Mouse (Mus musculus): ENCODE measurements around the gene Kbtbd6.

- no peak for TF ChIP-seq USF1 (IDR thresholded peaks at IDR 0.05; ENCODE audit: low read depth, low read length)
- no peak for TF ChIP-seq CTCF (IDR thresholded peaks at IDR 0.05 in 2 of 3, conservative IDR thresholded peaks at IDR 0.05 in 1 of 3; ENCODE audit: control insufficient read depth in 1 of 3, insufficient read depth in 1 of 3, low read depth in 2 of 3, low read length in 3 of 3, poor library complexity in 1 of 3, severe bottlenecking in 1 of 3)
- TF ChIP-seq E2F4 (IDR thresholded peaks at IDR 0.05; ENCODE audit: borderline replicate concordance, low read depth, low read length) = no peak
- TF ChIP-seq EP300 (IDR thresholded peaks at IDR 0.05; ENCODE audit: low read depth in 1 of 2, low read length in 2 of 2) = peak; percentile 50 to 64
- no peak for TF ChIP-seq MAZ (IDR thresholded peaks at IDR 0.05; ENCODE audit: low read depth, low read length)
- no peak for TF ChIP-seq MXI1 (IDR thresholded peaks at IDR 0.05; ENCODE audit: low read depth, low read length)
- no peak for TF ChIP-seq MEF2A (IDR thresholded peaks at IDR 0.05; ENCODE audit: extremely low read depth, insufficient replicate concordance, low read depth, low read length, poor library complexity, severe bottlenecking)
Measured at GRCm38 (mm10) chr14:79407641-79408040, 44.0 kb upstream of the Kbtbd6 start.

All from MEL (cell line).